Mouse (Mus musculus): Measurements from ENCODE around the gene Zmiz1. TPM values are rescaled to one million over a fixed set of nuclear protein-coding genes. Genes with fewer than 3 reads are reported as not detected.

Gene Zmiz1
- polyA plus RNA-seq, 1 experiment from 2014 or later = 6.1 TPM

GRCm38 (mm10) chr14:25564577-25564976 is 105.6 kb downstream of the Zmiz1 start:
- Histone ChIP-seq H3K36me3 (ENCODE audit: control insufficient read depth, insufficient read depth) (peaks cover 8% of the 10 kb centered on the region; the same call in 1 of the 2 replicates), H3K9me3 (replicated peaks; ENCODE audit: control insufficient read depth, low read length) (no peaks in the 10 kb centered on the region), H3K4me1 (ENCODE audit: control insufficient read depth, low read depth, low read length) (peaks cover 18% of the 10 kb centered on the region), H3K4me3 (ENCODE audit: low read depth, low read length) (no peak overlapping the region), H3K27ac (ENCODE audit: low read length) (no peak overlapping the region), H3K9ac (ENCODE audit: low read depth, low read length) (no peak overlapping the region), H3K27me3 (ENCODE audit: control insufficient read depth, insufficient read depth, low read depth, low read length) (no peaks in the 10 kb centered on the region), H3K4me2 (ENCODE audit: low read depth, low read length) (no peak overlapping the region)
- no peak for ATAC-seq (ENCODE audit: low read depth)
- 80% methylated on average over 8 of the region's 8 CpGs for WGBS (ENCODE audit: insufficient replicate concordance)

DNA sequence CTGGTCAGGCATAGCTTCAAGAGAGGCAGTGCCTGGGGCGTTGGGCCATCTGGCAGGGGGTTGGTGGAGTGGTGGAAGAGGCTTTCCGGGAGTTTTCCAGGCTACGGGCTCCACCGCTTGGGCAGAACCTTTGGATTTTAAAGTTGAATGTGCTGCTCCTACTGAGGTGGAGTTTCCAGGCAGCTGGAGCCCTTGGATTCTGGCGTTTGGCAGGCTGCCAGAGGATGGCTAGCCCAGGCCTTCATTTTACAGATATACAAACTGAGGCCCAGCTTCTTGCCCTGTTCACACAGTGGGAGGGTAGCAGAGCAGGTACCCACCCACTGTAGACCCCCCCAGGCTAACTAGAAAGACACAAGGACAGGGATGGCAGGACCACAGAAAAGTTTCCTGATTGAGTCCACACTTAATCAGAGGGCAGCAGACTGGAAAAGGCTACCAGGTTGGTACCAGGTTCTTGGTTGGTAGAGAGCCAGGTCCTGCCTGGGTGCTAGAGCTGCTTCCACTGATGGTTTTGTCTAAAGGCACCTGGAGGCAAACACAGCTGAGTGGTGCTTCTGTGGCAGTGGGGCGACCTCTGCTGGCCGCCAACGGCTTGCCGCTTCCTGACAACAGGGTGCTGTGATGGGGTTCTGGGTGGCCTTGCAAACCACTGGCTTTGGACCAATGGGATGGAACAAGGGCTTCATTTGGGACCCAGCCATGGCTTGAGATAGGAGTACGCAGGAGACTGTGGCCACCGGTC is 106.5 kb downstream of the Zmiz1 start:
- no peak overlapping the region for H3K4me2 ChIP-seq (ENCODE audit: low read depth, low read length)
- H3K9ac ChIP-seq (ENCODE audit: low read depth, low read length) = no peak overlapping the region
- no peak overlapping the region for H3K4me3 ChIP-seq (ENCODE audit: low read depth, low read length)
- peaks cover 14% of the 10 kb centered on the region for H3K4me1 ChIP-seq (ENCODE audit: control insufficient read depth, low read depth, low read length)
- 34% methylated on average over 11 of the region's 11 CpGs for WGBS (ENCODE audit: insufficient replicate concordance)
- no peaks in the 10 kb centered on the region for H3K27me3 ChIP-seq (ENCODE audit: control insufficient read depth, insufficient read depth, low read depth, low read length)
- no peaks in the 10 kb centered on the region for H3K9me3 ChIP-seq (replicated peaks; ENCODE audit: control insufficient read depth, low read length)
- no peak overlapping the region for H3K27ac ChIP-seq (ENCODE audit: low read length)
- ATAC-seq (ENCODE audit: low read depth) = peak; percentile 68
- peaks cover 8% of the 10 kb centered on the region; the same call in 1 of the 2 replicates for H3K36me3 ChIP-seq (ENCODE audit: control insufficient read depth, insufficient read depth)

- Histone ChIP-seq H3K27ac (ENCODE audit: low read length) (peak overlapping the region; percentile 25; the same call in 1 of the 2 replicates), H3K27me3 (ENCODE audit: control insufficient read depth, insufficient read depth, low read depth, low read length) (no peaks in the 10 kb centered on the region), H3K9ac (ENCODE audit: low read depth, low read length) (no peak overlapping the region), H3K9me3 (replicated peaks; ENCODE audit: control insufficient read depth, low read length) (no peaks in the 10 kb centered on the region), H3K4me2 (ENCODE audit: low read depth, low read length) (no peak overlapping the region), H3K36me3 (ENCODE audit: control insufficient read depth, insufficient read depth) (peaks cover 12% of the 10 kb centered on the region; the same call in 1 of the 2 replicates), H3K4me3 (ENCODE audit: low read depth, low read length) (no peak overlapping the region), H3K4me1 (ENCODE audit: control insufficient read depth, low read depth, low read length) (peaks cover 14% of the 10 kb centered on the region)
- ATAC-seq (ENCODE audit: low read depth) = no peak
- WGBS (ENCODE audit: insufficient replicate concordance) = 27% methylated on average over 3 of the region's 3 CpGs
These were observed 108.3 kb downstream of the Zmiz1 start for GRCm38 (mm10) chr14:25567245-25567644.

- Histone ChIP-seq H3K36me3 (ENCODE audit: control insufficient read depth, insufficient read depth) (peaks cover 12% of the 10 kb centered on the region; the same call in 1 of the 2 replicates), H3K9ac (ENCODE audit: low read depth, low read length) (no peak overlapping the region), H3K9me3 (replicated peaks; ENCODE audit: control insufficient read depth, low read length) (no peaks in the 10 kb centered on the region), H3K27ac (ENCODE audit: low read length) (no peak overlapping the region), H3K4me2 (ENCODE audit: low read depth, low read length) (no peak overlapping the region), H3K27me3 (ENCODE audit: control insufficient read depth, insufficient read depth, low read depth, low read length) (no peaks in the 10 kb centered on the region), H3K4me3 (ENCODE audit: low read depth, low read length) (no peak overlapping the region), H3K4me1 (ENCODE audit: control insufficient read depth, low read depth, low read length) (peaks cover 14% of the 10 kb centered on the region)
- WGBS (ENCODE audit: insufficient replicate concordance) = 17% methylated on average over 2 of the region's 2 CpGs
- ATAC-seq (ENCODE audit: low read depth) = peak; percentile 76
These were observed 108.9 kb downstream of the Zmiz1 start for GRCm38 (mm10) chr14:25567837-25568236.

- Histone ChIP-seq H3K27me3 (ENCODE audit: control insufficient read depth, insufficient read depth, low read depth, low read length) (no peaks in the 10 kb centered on the region), H3K9me3 (replicated peaks; ENCODE audit: control insufficient read depth, low read length) (no peaks in the 10 kb centered on the region), H3K4me1 (ENCODE audit: control insufficient read depth, low read depth, low read length) (peaks cover 5% of the 10 kb centered on the region), H3K9ac (ENCODE audit: low read depth, low read length) (no peak overlapping the region), H3K36me3 (ENCODE audit: control insufficient read depth, insufficient read depth) (peaks cover 3% of the 10 kb centered on the region; the same call in 1 of the 2 replicates), H3K4me2 (ENCODE audit: low read depth, low read length) (no peak overlapping the region), H3K4me3 (ENCODE audit: low read depth, low read length) (no peak overlapping the region), H3K27ac (ENCODE audit: low read length) (no peak overlapping the region)
- ATAC-seq (ENCODE audit: low read depth) = 0 out of 2 replicates have a peak, but pooled peaks have one; percentile 43
- 54% methylated on average over 16 of the region's 16 CpGs for WGBS (ENCODE audit: insufficient replicate concordance)
These were observed 115.3 kb downstream of the Zmiz1 start for GRCm38 (mm10) chr14:25574047-25574870.

- H3K36me3 ChIP-seq (ENCODE audit: control insufficient read depth, insufficient read depth) = peaks cover 3% of the 10 kb centered on the region; the same call in 1 of the 2 replicates
- WGBS (ENCODE audit: insufficient replicate concordance) = 49% methylated on average over 3 of the region's 3 CpGs
These were observed 117.7 kb downstream of the Zmiz1 start for GRCm38 (mm10) chr14:25576642-25577041.

DNA sequence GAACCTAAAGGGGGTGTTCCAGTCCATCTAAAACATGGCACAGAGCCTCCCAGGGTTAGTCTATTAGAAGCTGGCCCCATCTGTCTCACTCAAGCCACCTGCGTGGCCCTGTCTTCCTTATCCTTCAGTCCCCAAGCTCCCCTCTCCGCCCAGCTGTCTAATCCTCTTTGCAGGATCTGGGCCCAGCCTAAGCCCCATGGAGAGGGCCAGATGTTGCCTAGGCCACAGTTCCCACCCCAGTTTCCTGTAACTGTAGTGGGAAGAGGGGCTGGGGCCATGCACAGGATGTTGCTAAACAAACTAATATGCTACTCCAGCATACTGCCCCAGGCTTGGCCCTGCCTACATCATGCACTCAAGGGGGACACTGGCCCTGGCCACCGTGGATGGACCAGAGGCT is 118.4 kb downstream of the Zmiz1 start:
- H3K36me3 ChIP-seq (ENCODE audit: control insufficient read depth, insufficient read depth) = peaks cover 2% of the 10 kb centered on the region; the same call in 1 of the 2 replicates
- H3K4me3 ChIP-seq (ENCODE audit: low read depth, low read length) = no peak overlapping the region
- H3K9me3 ChIP-seq (replicated peaks; ENCODE audit: control insufficient read depth, low read length) = no peaks in the 10 kb centered on the region
- no peak overlapping the region for H3K27ac ChIP-seq (ENCODE audit: low read length)
- WGBS (ENCODE audit: insufficient replicate concordance) = 39% methylated on average over 3 of the region's 3 CpGs
- H3K4me1 ChIP-seq (ENCODE audit: control insufficient read depth, low read depth, low read length) = peaks cover 5% of the 10 kb centered on the region
- peak; percentile 49; the same call in 1 of the 2 replicates for ATAC-seq (ENCODE audit: low read depth)
- H3K27me3 ChIP-seq (ENCODE audit: control insufficient read depth, insufficient read depth, low read depth, low read length) = no peaks in the 10 kb centered on the region
- no peak overlapping the region for H3K9ac ChIP-seq (ENCODE audit: low read depth, low read length)
- no peak overlapping the region for H3K4me2 ChIP-seq (ENCODE audit: low read depth, low read length)

More at GRCm38 (mm10) chr14:25576642-25577041, 117.7 kb downstream of the Zmiz1 start:
- peaks cover 5% of the 10 kb centered on the region for H3K4me1 ChIP-seq (ENCODE audit: control insufficient read depth, low read depth, low read length)
- H3K27me3 ChIP-seq (ENCODE audit: control insufficient read depth, insufficient read depth, low read depth, low read length) = no peaks in the 10 kb centered on the region
- H3K27ac ChIP-seq (ENCODE audit: low read length) = no peak overlapping the region
- no peaks in the 10 kb centered on the region for H3K9me3 ChIP-seq (replicated peaks; ENCODE audit: control insufficient read depth, low read length)
- ATAC-seq (ENCODE audit: low read depth) = peak; percentile 28; the same call in 1 of the 2 replicates
- no peak overlapping the region for H3K4me2 ChIP-seq (ENCODE audit: low read depth, low read length)
- no peak overlapping the region for H3K9ac ChIP-seq (ENCODE audit: low read depth, low read length)
- no peak overlapping the region for H3K4me3 ChIP-seq (ENCODE audit: low read depth, low read length)

DNA sequence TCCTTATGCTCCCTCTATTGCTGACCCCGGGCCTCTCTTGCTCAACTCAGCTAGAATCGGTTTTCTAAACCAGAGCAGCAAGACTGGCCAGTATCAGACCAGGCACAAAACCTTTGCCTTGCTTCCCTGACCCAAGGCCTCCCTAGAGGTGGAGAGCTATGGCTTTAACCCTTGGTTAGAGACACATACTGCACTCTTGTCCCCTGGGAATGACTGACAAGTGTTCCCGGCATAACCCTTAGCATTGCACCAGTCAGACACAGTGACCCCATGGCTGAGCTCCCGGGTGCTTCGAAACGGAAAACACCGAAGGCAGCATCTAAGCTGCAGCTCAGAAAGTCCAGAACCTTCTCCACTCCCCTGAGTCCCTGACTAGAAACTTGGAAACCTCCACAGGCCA is 120.6 kb downstream of the Zmiz1 start:
- no peak for ATAC-seq (ENCODE audit: low read depth)
- Histone ChIP-seq H3K27me3 (ENCODE audit: control insufficient read depth, insufficient read depth, low read depth, low read length) (no peaks in the 10 kb centered on the region), H3K27ac (ENCODE audit: low read length) (no peak overlapping the region), H3K36me3 (ENCODE audit: control insufficient read depth, insufficient read depth) (peaks cover 5% of the 10 kb centered on the region; the same call in 1 of the 2 replicates), H3K4me1 (ENCODE audit: control insufficient read depth, low read depth, low read length) (peaks cover 2% of the 10 kb centered on the region), H3K4me2 (ENCODE audit: low read depth, low read length) (no peak overlapping the region), H3K9me3 (replicated peaks; ENCODE audit: control insufficient read depth, low read length) (no peaks in the 10 kb centered on the region), H3K9ac (ENCODE audit: low read depth, low read length) (no peak overlapping the region), H3K4me3 (ENCODE audit: low read depth, low read length) (no peak overlapping the region)
- 70% methylated on average over 7 of the region's 7 CpGs for WGBS (ENCODE audit: insufficient replicate concordance)

Measured in liver, embryonic 16.5 days (tissue).